Mouse (Mus musculus) left cerebral cortex, postnatal 4 days (tissue): ENCODE results near the gene Slc4a8. TPM values are rescaled to one million over a fixed set of nuclear protein-coding genes. Genes with fewer than 3 reads are reported as not detected.
"Not testable (repeated sequence)": the region's sequence is repeated elsewhere in the genome, so short reads cannot be mapped to it uniquely, and the experiment has no call there.

Source experiments
- DNase-seq: peaks from one replicate; pipeline ENCODE4 v3.0.0-alpha.2; 2022
- intact Hi-C: fragments of 180-260 bp; cut with DNase I; formaldehyde crosslinking; loops from one replicate; pipeline ENCODE4 v1.15.1; 2025
- total RNA-seq, 2 experiments: library from RNA; stranded (reverse); gene quantifications; 2 replicates each; pipeline ENCODE4 v1.2.3; 2021

Gene Slc4a8
- total RNA-seq, 2 experiments from 2014 or later = 70.6 to 78.6 TPM

DNA sequence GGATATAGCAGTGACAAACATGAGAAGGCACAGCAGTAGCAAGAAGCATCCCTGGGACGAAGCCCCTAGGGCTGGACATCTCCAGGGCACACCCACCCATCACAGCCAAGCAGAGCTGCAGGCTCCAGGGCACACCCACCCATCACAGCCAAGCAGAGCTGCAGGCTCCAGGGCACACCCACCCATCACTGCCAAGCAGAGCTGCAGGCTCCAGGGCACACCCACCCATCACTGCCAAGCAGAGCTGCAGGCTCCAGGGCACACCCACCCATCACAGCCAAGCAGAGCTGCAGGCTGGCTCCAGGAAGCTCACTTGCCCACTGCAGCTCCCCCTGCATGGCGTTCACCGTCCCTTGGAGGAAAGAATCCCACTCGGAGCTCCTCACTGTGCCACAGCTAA lies 60.8 kb downstream of the Slc4a8 start:
- peak; percentile 12 for DNase-seq
- intact Hi-C loops = not testable (repeated sequence)

DNA sequence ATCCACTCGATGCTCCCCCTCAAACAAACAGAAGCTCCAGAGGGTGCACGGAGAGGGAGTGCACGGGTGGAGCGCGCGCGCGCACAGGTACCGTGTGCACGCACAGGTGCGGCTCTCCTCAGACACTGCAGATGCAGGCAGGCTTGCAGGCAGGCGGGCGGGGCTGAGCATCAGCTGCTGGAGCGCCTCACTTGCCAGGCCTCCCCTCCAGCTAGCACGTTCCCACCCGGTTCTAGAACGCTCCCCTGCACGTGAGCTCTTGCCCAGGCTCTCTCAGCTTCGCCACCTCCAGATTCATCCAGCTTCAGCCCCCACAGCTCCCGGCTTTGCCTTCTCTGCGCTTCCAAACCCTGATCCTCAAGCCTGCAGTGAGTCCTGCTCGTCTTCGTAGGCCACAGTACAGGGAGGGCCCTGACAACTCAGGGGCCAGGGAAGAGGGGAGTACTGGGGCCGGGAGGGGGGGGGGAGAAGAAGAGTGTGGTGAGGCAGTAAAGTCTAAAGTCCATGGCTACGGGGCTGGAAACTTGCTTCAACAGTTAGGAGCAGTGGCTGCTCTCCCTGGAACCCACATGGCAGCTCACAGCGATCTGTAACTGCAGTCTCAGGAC lies 63.8 kb downstream of the Slc4a8 start:
- peak; percentile 14 for DNase-seq
- intact Hi-C loops = no loop called here

DNA sequence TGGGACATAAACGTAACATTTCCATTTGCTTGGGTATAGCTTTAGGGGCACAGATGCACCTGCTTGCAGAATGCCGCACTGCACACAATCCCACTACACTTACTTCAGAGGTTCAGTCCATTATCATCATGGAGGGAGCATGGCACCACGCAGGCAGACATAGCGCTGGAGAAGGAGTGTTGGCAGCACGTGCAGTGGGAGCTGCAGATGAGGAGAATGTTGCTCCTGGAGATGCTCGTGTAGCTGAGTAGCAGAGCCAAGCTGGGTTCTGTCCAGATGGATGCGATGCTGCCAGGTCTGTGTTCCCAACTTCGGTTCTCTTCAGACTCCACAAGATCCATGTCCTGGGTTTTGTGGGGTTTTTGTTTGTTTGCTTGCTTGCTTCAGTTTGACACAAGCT lies 64.5 kb downstream of the Slc4a8 start:
- intact Hi-C loops = no loop called here
- DNase-seq = peak; percentile 20

DNA sequence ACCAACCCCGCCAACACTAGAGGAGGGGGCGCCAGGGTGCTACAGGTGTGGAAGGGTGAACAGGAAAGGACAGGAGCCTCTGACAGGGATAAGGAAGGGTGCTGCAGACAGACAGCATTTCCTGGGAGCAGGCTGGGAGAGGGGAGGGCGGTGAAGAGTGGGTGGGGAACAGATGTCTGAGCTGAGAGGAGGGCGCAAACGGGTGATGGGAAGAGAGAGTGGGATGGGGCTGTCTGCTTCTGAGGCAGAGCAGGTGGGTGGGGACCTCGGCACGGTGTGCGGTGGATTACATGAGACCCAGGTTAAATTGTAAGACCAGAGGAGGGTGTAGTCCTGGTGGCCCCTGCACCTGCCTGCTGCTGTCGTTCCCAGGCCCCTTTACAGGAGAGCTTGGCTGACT lies 68.2 kb downstream of the Slc4a8 start:
- DNase-seq = no peak
- intact Hi-C loops = no loop called here

DNA sequence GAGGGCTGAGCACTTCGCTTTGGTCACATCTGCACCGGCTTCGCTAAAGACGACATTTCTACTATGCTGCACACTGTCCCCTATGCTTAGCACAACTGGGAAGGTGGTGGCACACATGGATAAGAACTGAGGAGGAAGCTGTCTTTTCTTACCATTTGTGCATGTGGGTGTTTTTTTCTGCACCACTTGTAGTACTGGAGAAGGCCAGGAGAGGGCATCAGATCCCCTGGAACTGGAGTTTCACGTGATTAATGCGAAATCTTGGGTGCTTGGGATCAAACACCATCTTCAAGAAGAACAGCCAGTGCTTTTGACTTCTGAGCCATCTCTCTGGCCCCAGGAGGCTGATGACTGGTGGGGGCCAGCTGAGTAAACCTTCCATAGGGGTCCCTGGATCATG lies 69.1 kb downstream of the Slc4a8 start:
- intact Hi-C loops = no loop called here
- no peak for DNase-seq

DNA sequence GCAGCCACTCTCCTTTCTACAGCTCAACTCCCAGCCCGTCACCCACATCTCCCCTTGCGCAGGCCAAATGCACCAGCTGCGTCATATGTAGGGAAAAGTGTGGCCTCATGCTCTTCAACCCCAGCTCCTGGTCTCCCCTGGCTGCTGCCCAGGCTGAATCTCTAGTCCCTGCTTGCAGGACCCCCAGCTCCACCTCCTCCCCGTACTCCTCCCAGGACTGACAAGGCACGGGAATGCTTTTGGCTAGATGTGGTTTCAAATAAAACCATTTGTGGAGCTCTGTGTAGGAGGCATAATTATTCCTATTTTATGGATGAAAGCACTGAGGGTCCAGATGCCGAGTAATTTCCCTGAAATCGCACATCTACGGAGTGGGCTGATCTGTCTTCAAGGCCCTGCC lies 70.6 kb downstream of the Slc4a8 start:
- DNase-seq = no peak

DNA sequence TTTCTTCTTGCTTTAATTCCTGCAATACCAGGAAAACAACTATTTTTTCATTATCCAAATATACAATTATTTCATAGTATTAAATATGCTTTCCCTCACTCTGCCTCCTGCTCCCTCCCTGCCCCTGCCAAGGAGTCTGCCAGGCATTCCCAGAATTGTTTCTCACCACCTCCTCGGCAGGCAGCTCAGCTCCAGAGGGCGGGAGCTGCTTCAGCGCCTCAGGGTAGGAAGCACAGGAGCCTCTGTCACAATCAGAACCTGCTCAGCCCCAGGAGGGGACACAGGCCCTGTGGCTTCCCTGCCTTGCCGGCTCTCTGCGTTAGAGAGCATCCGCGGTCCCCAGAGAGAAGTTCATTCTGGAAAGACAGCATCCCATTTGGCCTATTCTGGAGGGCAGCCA lies 71.2 kb downstream of the Slc4a8 start:
- DNase-seq = no peak
- intact Hi-C loops = no loop called here

More for the DNA sequence above, 70.6 kb downstream of the Slc4a8 start:
- intact Hi-C loops = no loop called here

DNA sequence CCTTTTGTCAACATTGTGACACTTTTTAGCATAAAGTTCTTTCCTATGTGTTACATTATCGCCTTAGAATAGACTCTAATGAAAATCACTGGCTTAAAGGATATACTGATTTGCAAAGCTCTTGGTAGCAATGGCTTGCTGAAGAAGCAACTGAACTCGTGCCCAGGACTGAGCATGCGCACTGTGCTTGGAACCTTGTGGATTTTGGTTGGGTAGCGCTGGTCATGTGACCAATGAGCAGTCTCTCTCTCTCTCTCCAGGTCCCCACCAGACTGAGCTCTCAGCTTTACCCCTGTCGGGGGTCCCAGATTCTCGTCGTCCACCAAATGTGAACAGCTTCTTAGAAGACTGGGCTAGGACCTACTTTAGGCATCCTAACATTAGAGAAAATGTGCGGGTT lies 75.2 kb downstream of the Slc4a8 start:
- intact Hi-C loops = no loop called here
- DNase-seq = no peak

DNA sequence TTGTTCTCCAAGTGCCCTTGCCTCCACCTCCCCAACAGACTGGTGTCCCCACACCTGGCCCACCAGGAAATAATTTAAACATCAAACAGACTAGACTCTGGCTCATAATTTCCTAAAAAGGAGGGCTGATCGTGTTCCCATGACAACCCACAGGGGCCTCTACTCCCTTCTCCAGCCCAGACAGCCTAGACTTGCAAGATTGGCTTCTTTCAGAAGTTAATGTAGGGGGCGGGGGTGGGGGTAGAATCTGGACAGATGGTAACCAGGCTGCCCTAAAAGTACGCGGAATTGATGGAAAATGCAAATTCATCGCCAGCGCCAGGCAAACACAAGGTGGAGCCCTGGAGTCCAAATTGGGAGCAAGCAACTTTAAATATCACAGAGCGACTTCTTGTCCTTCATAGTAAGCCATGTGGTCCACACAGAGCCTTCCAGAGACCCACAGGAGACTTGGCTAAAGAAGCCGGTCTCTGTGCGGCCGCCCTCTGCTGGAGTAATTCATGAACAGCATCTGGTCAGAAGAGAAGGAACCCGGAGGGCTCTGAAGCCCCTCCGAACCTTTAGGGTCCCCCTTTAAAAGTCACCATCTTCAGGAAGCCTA lies 77.2 kb downstream of the Slc4a8 start:
- intact Hi-C loops = no loop called here
- peak; percentile 85 for DNase-seq

DNA sequence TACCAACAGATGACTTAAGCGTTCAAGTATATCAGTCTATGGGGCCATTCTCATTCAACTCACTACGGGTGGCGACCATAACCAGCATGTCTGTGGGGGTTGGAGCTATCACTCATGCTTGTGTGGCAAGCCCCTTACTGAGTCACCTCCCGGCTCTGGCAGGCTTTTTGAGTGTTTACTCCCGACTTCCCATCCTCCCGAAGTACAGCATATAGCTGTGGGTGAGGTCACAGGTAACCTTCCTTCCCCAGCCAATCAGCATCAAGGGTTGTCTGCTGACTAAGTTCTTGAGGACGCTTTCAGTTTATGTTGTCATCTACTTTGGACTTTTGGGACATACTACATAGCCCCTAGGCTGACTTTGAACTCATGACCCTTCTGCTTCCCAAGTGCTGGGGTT lies 82.8 kb downstream of the Slc4a8 start:
- no peak for DNase-seq
- intact Hi-C loops = no loop called here

DNA sequence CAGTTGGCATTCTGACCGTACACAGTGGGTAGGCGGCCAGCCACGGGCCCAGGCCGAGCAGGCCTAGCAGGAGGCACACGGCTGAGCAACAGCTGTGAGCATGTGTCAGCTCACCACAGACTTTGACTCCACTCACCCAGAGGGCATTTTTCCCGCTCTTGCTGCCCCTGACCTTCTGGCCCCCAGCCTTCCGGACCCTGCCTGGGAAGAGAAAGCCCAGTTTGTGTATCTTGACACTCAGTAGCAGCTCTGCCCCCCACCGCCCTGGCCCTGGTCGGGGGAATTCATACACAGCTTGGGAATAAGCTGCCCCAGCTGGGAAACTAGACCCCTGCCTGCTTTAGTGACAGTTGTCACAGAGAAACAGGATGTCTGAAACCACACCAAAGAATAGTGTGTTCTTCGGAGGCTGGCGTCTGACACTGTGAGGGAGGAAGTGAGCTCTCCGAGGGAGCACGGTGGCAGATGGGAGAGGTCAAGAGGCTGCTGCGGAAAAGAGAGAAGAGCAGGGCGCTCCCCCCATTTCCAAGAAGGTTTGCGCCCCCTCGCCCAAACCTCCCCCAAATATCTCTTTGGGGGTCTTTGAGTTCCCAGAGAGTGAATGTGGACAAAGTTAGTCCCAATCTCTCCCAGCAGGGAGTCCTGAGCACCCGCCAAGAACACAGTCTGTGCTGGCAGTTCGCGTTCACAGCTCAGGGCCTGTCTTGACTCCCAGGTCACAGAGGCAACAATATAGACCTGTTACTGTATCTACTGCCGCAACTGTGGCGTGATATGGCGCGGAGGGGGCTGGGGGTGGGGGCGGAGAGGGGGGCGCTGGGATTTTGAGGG lies 83.7 kb downstream of the Slc4a8 start:
- peak; percentile 44 for DNase-seq
- intact Hi-C loops = no loop called here

DNA sequence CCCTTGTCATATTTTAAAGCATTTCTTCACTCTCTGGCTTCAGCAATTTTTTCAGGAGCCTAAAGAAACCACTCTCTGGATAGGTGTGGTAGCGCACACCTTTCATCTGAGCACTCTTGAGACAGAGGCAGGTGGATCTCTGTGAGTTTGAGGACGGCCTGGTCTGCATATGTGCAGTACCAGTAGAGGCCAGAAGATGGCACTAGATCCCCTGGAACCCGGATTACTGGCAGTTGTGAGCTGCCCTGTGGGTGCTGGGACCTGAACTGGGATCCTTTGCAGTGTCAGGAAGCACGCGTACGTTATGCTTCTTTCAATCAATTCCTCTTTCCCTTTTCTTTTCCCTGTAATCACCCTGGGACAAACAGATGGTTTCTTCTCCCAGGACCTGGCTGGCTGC lies 85.6 kb downstream of the Slc4a8 start:
- intact Hi-C loops = no loop called here
- DNase-seq = no peak

DNA sequence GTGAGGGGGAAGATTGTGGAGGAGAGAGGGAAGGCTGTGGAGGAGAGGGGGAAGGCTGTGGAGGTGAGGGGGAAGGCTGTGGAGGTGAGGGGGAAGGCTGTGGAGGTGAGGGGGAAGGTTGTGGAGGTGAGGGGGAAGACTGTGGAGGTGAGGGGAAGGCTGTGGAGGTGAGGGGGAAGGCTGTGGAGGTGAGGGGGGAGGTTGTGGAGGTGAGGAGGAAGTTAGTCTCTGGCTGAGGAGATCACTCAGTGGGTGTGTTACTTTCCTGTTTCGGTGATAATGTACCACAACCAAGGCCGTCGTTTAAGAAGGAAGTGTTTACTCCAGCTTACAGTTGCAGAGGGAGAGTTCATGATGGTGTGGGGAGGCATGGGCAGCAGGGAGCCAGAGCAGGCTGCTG lies 96.0 kb downstream of the Slc4a8 start:
- no peak for DNase-seq
- intact Hi-C loops = no loop called here

DNA sequence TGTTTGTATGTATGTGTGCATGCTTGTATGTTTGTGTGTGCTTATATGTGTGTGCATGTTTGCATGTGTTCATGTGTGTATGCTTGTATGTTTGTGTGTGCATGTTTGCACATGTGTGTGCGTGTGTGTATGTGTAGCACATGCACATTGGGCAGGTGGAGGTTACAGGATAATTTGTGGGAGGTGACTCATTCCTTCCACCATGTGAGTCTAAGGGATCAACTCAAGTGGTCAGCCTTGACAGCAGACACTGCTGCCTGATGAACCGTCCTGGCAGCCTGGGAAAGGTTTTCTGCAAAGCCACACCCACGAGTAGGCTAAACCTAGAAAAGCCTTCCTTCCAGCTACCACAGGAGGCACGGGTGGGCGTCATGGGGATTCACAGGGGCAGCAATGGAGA lies 99.3 kb downstream of the Slc4a8 start:
- no peak for DNase-seq
- intact Hi-C loops = no loop called here

DNA sequence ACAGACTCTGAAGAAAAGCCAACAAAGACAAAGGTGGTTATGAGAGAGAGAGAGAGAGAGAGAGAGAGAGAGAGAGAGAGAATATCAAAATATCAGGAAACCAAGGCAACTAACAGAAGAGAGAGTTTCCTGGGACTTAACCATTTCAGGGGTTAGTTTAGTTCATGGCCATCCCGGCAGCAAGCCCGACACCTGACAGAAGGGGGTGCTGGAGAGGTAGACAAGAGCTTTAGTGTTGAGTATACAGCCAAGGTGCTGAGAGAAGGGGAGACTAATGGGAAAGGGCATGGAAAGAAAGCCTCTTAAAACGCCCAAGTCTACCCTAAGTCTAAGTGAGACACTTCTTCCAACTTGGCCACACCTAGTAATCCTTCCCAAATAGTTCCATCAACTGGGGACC lies 104.0 kb downstream of the Slc4a8 start:
- intact Hi-C loops = no loop called here
- peak; percentile 39 for DNase-seq

DNA sequence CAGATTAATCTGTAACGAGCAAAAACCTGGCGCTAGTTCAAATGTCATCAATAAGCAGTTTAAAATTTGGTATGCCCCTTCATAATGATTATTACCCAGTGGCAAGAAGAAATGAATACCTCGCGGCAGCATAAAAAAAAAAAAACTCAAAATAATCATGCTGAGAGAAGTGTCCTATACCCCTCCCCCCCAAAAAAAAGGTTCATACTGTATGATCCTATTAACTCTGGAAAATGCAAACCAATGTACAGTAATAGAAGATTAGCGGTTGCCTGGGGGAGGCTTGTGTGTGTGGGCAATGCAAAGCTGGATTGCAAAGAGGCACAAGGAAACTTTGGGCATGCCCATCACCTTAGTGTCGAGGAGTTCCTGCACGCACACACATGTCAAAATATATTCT lies 108.0 kb downstream of the Slc4a8 start, which contains the start of gene Scn8a:
Gene Scn8a, plus strand, starts transcription at position 301 of the 400 bp plus-strand sequence.
- intact Hi-C loops = no loop called here

DNA sequence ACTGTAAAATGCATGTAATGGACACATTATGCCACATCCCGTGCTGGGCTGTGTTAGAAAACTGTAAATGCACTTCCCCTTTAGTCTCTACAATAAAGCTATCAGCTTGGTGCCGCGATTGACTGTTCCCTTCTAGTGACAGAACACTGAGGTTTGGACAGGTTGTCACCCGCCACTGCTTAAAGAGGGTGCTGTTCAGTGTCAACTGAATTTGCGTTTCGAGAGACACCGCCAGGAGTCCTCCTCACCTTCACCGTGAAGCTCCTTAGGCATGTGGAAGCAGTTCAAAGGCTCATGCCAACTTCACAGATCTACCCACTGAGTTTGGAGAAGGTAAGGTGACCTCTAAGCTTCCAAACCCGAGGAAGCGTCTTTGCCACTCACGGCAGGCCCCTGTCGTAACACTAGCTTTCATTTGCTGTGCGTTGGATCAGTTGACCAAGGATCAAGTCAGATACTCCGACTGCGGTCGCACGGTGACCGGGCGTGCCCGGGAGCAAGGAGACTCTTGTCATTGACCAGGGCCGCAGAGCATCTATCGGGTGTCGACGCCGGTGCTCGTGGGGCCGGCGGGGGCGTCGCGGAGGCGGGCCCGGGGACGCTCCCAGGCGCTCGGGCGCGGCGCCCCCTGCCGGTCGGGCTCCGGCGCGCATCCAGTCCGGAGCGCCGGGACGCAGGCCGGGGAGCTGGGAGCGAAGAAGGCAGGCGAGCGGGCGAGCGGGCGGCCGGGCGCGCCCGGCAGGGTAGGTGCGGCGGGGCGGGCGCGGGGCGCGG lies 108.6 kb downstream of the Slc4a8 start:
- peak; percentile 82 for DNase-seq
- intact Hi-C loops = loop anchor here (5.0 kb wide), 1 partner anchor 87 kb away; no protein-coding TSS in a partner anchor

More for the DNA sequence above, 108.0 kb downstream of the Slc4a8 start, which contains the start of gene Scn8a:
- DNase-seq = no peak

DNA sequence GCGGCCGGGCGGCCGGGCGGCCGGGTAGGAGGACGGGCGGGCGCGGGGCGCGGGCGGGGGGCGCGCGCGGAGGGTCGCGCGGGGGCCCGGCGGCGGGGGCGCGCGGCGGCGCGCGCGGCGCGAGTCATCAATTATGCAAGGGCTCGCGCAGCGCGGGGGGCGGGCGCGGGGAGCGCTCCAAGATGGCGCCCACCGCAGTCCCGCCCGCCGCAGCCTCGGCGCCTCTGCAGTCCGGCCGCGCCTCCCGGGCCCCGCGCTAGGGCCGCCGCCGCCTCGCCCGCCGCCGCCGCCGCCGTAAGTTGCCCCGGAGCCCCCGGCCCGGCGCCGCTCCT lies 109.2 kb downstream of the Slc4a8 start:
- peak; percentile 87 for DNase-seq
- intact Hi-C loops = loop anchor here (5.0 kb wide), 1 partner anchor 87 kb away; no protein-coding TSS in a partner anchor

DNA sequence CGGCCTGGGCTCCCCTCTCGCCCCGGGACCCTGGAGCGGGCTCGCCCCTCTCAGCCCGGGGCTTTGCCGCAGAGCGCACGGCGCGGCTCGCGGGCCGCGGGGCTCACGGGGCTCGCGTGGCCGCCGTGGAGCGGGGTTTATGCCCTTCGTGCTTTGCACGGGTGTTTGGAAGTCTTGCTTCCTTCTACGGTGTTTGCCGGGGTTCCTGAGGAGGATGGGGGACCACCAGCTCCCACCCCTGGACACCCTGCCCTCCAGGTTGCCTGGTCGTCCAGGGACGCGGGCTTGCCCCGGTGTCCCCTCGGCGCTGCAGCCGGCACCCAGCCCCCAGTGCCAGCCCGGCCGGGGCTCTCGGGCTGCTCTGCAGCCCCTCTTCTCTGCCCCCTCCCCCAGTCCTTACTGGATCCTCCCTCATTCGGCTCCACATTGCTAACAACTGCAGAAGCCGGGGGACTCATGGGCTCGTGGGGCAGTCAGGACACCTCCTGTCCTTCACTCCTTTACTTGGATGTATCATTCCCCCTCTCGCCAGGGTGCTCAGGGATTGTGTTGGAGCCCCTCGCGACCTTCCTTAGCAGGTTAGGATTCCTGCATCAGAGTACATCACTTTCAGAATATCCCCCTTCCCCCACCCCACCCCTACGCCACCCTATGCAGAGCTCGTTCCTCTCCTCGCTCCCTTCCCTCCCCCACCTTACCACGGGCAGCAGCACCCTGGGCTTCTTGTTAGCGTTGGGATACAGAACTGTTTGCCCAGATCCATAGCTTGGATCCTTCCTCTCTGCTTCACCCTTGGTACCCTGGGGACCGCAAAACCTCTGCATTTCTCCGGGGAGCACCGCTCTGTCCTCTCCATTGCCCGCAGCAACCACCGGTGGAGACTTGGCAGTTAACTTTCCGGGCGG lies 109.8 kb downstream of the Slc4a8 start:
- intact Hi-C loops = loop anchor here (5.0 kb wide), 1 partner anchor 86 kb away; no protein-coding TSS in a partner anchor
- peak; percentile 32 for DNase-seq

DNA sequence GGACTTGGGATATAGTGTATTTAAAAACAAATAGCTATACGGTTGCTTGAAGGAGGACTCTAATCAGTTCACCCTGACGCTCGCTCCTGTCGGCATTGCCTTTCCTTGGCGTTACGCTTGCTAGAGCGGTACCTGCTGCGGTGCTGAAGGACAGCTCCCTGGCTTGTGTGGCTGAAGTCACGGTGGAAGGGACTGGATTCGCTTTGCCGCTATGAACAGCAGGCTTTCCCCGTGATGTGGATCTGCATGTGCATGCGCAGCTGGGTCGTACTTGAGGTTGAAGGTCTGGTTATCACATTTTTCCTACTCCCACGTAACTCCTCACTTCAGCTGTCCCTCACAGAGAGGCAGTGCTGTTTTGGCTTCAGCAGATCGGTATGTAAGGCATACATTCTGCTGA lies 111.6 kb downstream of the Slc4a8 start:
- intact Hi-C loops = loop anchor here (5.0 kb wide), 1 partner anchor 84 kb away; no protein-coding TSS in a partner anchor
- peak; percentile 41 for DNase-seq
